Mouse (Mus musculus) megakaryocyte, embryonic 14.5 days (primary cell): ENCODE results near the gene Usp29.

Experiments
- FLI1 ChIP-seq: IDR thresholded peaks from 2 replicates; pipeline ENCODE4 v1.6.1; 2012; ENCODE audit warnings: low read length, inconsistent platforms, mixed read lengths
- GATA1 ChIP-seq: IDR thresholded peaks from 3 replicates; pipeline ENCODE4 v1.6.1; 2012; ENCODE audit warnings: mixed read lengths, low read length, inconsistent platforms, borderline replicate concordance

DNA sequence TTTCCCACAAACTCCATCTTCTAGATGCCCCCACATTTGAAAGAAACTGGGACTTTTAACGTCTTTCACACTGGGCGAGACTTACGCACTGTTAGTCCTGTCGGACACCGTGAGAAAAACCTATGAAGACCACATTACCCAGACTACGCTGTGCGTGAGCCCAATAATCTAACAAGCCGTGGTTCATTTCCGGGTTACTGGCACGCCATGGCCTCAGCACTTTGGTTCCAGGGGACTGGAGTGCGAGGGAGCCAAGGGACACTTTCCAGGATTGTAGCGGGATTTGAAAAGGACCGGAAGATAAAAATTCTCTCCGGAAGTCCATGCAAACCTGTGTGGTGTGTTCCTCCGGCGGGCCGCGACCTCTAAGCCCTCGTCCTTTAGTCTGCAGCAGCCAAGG lies 246.5 kb downstream of the Usp29 start:
- TF ChIP-seq GATA1, result no peak
- TF ChIP-seq FLI1, result no peak
